Mouse (Mus musculus) T-cell, adult 2 months (primary cell): ENCODE results near the gene Cmtm2b.
"Not testable (repeated sequence)": the region's sequence is repeated elsewhere in the genome, so short reads cannot be mapped to it uniquely, and the experiment has no call there.

Experiments
- DNase-seq: peaks from one replicate; pipeline ENCODE4 v3.0.0; 2022; ENCODE audit warnings: low spot score

Gene Cmtm2b

GRCm38 (mm10) chr8:104321930-104322329 lies at the start of gene Cmtm2b:
Gene Cmtm2b (plus strand): TSS chr8:104322230.
- DNase-seq, result not testable (repeated sequence)

GRCm38 (mm10) chr8:104293081-104293480 lies 28.9 kb upstream of the Cmtm2b start, which contains the start of gene Cmtm2a:
Gene Cmtm2a (minus strand): TSS chr8:104293181.
- DNase-seq, result not testable (repeated sequence)

GRCm38 (mm10) chr8:104294396-104294795 lies 27.6 kb upstream of the Cmtm2b start:
- DNase-seq, result no peak

- not testable (repeated sequence) for DNase-seq
Observed at GRCm38 (mm10) chr8:104301577-104301976, 20.5 kb upstream of the Cmtm2b start.

- not testable (repeated sequence) for DNase-seq
Observed at GRCm38 (mm10) chr8:104302536-104302935, 19.5 kb upstream of the Cmtm2b start.

- no peak for DNase-seq
Observed at GRCm38 (mm10) chr8:104304962-104305361, 17.1 kb upstream of the Cmtm2b start.

GRCm38 (mm10) chr8:104308341-104308740 lies 13.7 kb upstream of the Cmtm2b start:
- not testable (repeated sequence) for DNase-seq

- DNase-seq, result not testable (repeated sequence)
Observed at GRCm38 (mm10) chr8:104309441-104310155, 12.4 kb upstream of the Cmtm2b start, which contains the start of the genes Gm45711 and Cmtm1. Gene Gm45711 (minus strand): TSS chr8:104310081. Gene Cmtm1 (minus strand): TSS chr8:104310145.

GRCm38 (mm10) chr8:104312023-104312422 lies 10.0 kb upstream of the Cmtm2b start:
- not testable (repeated sequence) for DNase-seq

GRCm38 (mm10) chr8:104313311-104313710 lies 8.7 kb upstream of the Cmtm2b start:
- DNase-seq, result no peak

GRCm38 (mm10) chr8:104321267-104321666 lies 763 bp upstream of the Cmtm2b start, which contains the start of gene Gm11020:
Gene Gm11020 (plus strand): TSS chr8:104321567.
- DNase-seq, result not testable (repeated sequence)

- no peak for DNase-seq
Observed at GRCm38 (mm10) chr8:104332665-104333631, 10.9 kb downstream of the Cmtm2b start.

GRCm38 (mm10) chr8:104333786-104334185 lies 11.8 kb downstream of the Cmtm2b start:
- DNase-seq, result no peak

- DNase-seq, result no peak
Observed at GRCm38 (mm10) chr8:104334196-104334595, 12.2 kb downstream of the Cmtm2b start.

- DNase-seq, result no peak
Observed at GRCm38 (mm10) chr8:104336806-104337205, 14.8 kb downstream of the Cmtm2b start.

GRCm38 (mm10) chr8:104337890-104338289 lies 15.9 kb downstream of the Cmtm2b start:
- peak; percentile 30 for DNase-seq

GRCm38 (mm10) chr8:104339229-104339982 lies 17.4 kb downstream of the Cmtm2b start, which contains the start of gene Cmtm3:
Gene Cmtm3 (plus strand): TSS chr8:104339410.
- DNase-seq, result no peak

GRCm38 (mm10) chr8:104339983-104340232 lies 17.9 kb downstream of the Cmtm2b start:
- no peak for DNase-seq

- peak; percentile 73 for DNase-seq
Observed at GRCm38 (mm10) chr8:104340233-104341105, 18.4 kb downstream of the Cmtm2b start.

GRCm38 (mm10) chr8:104341106-104341561 lies 19.1 kb downstream of the Cmtm2b start:
- DNase-seq, result no peak

- DNase-seq, result no peak
Observed at GRCm38 (mm10) chr8:104341678-104342077, 19.6 kb downstream of the Cmtm2b start.
